Mouse (Mus musculus) lung, postnatal 0 days (tissue): Measurements from ENCODE around the gene Ddx58. TPM values are rescaled to one million over a fixed set of nuclear protein-coding genes. Genes with fewer than 3 reads are reported as not detected.
A peak's percentile ranks its signal among the peaks of the same experiment; 100 is the strongest.

Experiments used
- ATAC-seq: fragments of 200-750 bp; cut with Nextera tagmentation; 2 replicates; pipeline ENCODE4 v1.8.0; 2017; ENCODE audit warnings: moderate library complexity
- DNase-seq: peaks from one replicate; pipeline ENCODE4 v3.0.0-alpha.2; 2016; ENCODE audit warnings: low spot score
- H3K27ac ChIP-seq: fragments of 300-500 bp; sonication (generic); 2 replicates; pipeline ENCODE4 v1.5.1; 2014; ENCODE audit warnings: antibody characterized with exemption, mild to moderate bottlenecking, low read length, mixed read lengths
- H3K27me3 ChIP-seq: fragments of 300-500 bp; sonication (generic); replicated peaks from 2 replicates; pipeline ENCODE4 v1.6.1; 2014; ENCODE audit warnings: low read length, mixed read lengths; ENCODE audit not compliant: insufficient read depth
- H3K36me3 ChIP-seq: fragments of 300-500 bp; sonication (generic); 2 replicates; pipeline ENCODE4 v1.6.1; 2014; ENCODE audit warnings: low read length, mixed read lengths; ENCODE audit not compliant: insufficient read depth
- H3K4me1 ChIP-seq: fragments of 300-500 bp; sonication (generic); 2 replicates; pipeline ENCODE4 v1.6.1; 2014; ENCODE audit warnings: antibody characterized with exemption, low read depth, low read length, mixed read lengths; ENCODE audit not compliant: insufficient read depth
- H3K4me2 ChIP-seq: fragments of 300-500 bp; sonication (generic); replicated peaks from 2 replicates; pipeline ENCODE4 v1.6.1; 2014; ENCODE audit warnings: low read depth, mild to moderate bottlenecking, low read length, moderate library complexity, mixed read lengths
- H3K4me3 ChIP-seq: fragments of 300-500 bp; sonication (generic); 2 replicates; pipeline ENCODE4 v1.5.1; 2014; ENCODE audit warnings: low read depth, low read length
- H3K9ac ChIP-seq: fragments of 300-500 bp; sonication (generic); replicated peaks from 2 replicates; pipeline ENCODE4 v1.6.1; 2014; ENCODE audit warnings: low read depth, mild to moderate bottlenecking
- H3K9me3 ChIP-seq: fragments of 300-500 bp; sonication (generic); 2 replicates; pipeline ENCODE4 v1.6.1; 2016; ENCODE audit warnings: low read length, mixed read lengths
- CTCF ChIP-seq: IDR thresholded peaks from 2 replicates; pipeline ENCODE4 v1.5.1; 2016; ENCODE audit warnings: antibody characterized with exemption, mild to moderate bottlenecking
- EP300 ChIP-seq: IDR thresholded peaks from 2 replicates; pipeline ENCODE4 v1.6.1; 2016; ENCODE audit warnings: antibody characterized with exemption, mild to moderate bottlenecking, control low read depth
- WGBS: fragments of 180-500 bp; shearing (Covaris S2); extraction: QIAGEN DNeasy Blood & Tissue Kit; methylation state at CpG from one replicate; pipeline ENCODE4 v1.1.7; 2014; 5-methylcytosine and 5-hydroxymethylcytosine counted together
- polyA plus RNA-seq: library from polyadenylated mRNA; unstranded; fragments of >200 nt; fragmentation: Nextera tagmentation; extraction: Ambion mirVana; gene quantifications from 2 replicates; pipeline ENCODE4 v1.2.1, GENCODE M21; 2015

Gene Ddx58
- polyA plus RNA-seq, 1 experiment from 2014 or later = 15.3 TPM

DNA sequence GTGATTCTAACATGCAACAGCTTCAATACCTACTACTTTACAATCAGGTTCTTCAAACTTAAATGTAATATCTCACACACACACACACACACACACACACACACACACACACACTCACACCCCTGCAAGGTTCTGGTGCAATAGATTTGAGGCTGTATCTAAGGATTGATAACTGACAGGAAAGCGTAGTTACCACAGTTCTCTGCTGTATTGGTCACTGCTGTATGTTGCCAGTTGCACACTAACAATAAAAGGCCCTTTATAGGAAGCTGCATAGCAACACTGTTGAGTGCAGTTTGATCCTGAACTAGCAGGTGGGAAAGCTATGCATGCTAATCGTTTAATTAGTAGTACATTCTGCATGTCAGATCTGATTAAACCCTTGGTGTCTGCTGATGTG lies 44.3 kb downstream of the Ddx58 start:
- Histone ChIP-seq H3K4me1 (no peaks in the 10 kb centered on the region), H3K27ac (no peak overlapping the region), H3K36me3 (peaks cover 24% of the 10 kb centered on the region), H3K9me3 (no peaks in the 10 kb centered on the region), H3K27me3 (no peaks in the 10 kb centered on the region), H3K4me2 (no peak overlapping the region), H3K9ac (no peak overlapping the region), H3K4me3 (no peak overlapping the region)
- 92% methylated on average over 2 of the region's 2 CpGs for WGBS
- ATAC-seq (no peak), DNase-seq (no peak)
- TF ChIP-seq CTCF = no peak
- TF ChIP-seq EP300 = no peak

DNA sequence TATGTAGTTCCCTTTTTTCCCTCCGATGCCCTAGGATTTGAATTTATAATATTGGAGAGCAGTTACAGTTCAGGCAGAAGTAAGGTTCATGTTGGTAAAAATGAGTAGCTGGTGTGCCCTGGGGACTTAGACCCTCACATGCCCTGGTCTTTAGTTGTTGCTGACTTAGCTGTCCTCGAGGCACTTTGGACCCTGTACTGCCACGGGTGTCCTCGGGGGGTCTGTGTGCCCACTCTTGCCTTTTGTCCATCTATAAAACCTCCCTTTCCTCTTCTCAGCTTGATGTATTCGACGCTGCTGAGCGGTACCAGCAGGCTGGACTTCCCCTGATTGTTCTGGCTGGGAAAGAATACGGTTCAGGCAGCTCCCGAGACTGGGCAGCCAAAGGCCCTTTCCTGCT lies 46.2 kb downstream of the Ddx58 start:
- ATAC-seq = no peak
- 80% methylated on average over 9 of the region's 9 CpGs for WGBS
- peaks cover 35% of the 10 kb centered on the region for H3K36me3 ChIP-seq

DNA sequence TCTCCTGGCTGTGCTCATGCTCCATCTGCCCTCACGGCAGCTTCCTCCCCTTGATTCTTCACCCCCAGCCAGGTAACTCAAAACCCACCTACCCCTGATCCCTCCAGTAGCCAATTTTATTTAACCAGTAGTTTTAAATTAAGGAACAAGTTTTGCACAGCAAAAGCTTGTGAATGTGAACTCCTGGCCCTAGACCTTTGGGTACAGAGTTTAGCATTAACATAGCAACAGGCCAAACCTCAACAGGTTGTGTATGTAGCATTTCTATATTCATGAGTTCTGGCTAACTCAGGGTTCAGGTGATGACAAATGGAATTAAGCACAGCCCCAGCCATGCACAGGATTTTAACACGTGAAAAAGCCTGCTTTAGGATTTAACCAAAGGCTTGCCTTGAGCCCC lies 47.4 kb downstream of the Ddx58 start:
- peaks cover 39% of the 10 kb centered on the region for H3K36me3 ChIP-seq
- no peak overlapping the region for H3K9ac ChIP-seq
- ATAC-seq (no peak), DNase-seq (no peak)
- no peak overlapping the region for H3K4me2 ChIP-seq
- no peak overlapping the region for H3K4me3 ChIP-seq
- no peaks in the 10 kb centered on the region for H3K9me3 ChIP-seq
- no peak overlapping the region for H3K27ac ChIP-seq
- TF ChIP-seq EP300 (no peak), CTCF (no peak)
- WGBS = 85% methylated on average over 2 of the region's 2 CpGs
- H3K27me3 ChIP-seq = no peaks in the 10 kb centered on the region
- H3K4me1 ChIP-seq = no peaks in the 10 kb centered on the region

More for the DNA sequence above, 46.2 kb downstream of the Ddx58 start:
- H3K27ac ChIP-seq = no peak overlapping the region
- no peak overlapping the region for H3K4me3 ChIP-seq
- no peak overlapping the region for H3K4me2 ChIP-seq
- no peaks in the 10 kb centered on the region for H3K9me3 ChIP-seq
- H3K27me3 ChIP-seq = no peaks in the 10 kb centered on the region
- H3K4me1 ChIP-seq = no peaks in the 10 kb centered on the region
- H3K9ac ChIP-seq = no peak overlapping the region
- no peak for DNase-seq
- TF ChIP-seq CTCF (no peak), EP300 (no peak)

DNA sequence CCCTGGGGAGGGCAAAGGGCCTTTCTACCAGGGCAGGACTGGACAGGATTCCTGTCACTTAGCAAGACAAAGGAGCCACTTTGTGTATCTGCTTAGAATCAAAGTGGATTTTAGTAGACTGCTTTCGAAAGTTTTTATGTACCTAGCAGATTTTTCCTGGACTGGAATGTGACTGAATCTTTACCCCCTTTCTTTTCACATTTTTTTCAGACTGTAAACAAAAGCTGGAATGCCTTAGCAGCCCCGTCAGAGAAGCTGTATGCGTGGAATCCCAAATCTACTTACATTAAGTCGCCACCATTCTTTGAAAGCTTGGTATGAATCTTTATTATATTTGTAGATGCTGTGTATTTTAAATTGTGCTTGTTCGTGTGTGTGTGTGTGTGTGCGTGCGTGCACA lies 51.7 kb downstream of the Ddx58 start:
- DNase-seq (no peak), ATAC-seq (peak; percentile 28; the same call in 1 of the 2 replicates)
- peaks cover 47% of the 10 kb centered on the region for H3K36me3 ChIP-seq
- no peak overlapping the region for H3K4me3 ChIP-seq
- TF ChIP-seq CTCF = no peak
- TF ChIP-seq EP300 = peak; percentile 61
- H3K4me2 ChIP-seq = no peak overlapping the region
- no peaks in the 10 kb centered on the region for H3K27me3 ChIP-seq
- H3K9ac ChIP-seq = no peak overlapping the region
- WGBS = 68% methylated on average over 7 of the region's 7 CpGs
- H3K4me1 ChIP-seq = no peaks in the 10 kb centered on the region
- no peaks in the 10 kb centered on the region for H3K9me3 ChIP-seq
- no peak overlapping the region for H3K27ac ChIP-seq

DNA sequence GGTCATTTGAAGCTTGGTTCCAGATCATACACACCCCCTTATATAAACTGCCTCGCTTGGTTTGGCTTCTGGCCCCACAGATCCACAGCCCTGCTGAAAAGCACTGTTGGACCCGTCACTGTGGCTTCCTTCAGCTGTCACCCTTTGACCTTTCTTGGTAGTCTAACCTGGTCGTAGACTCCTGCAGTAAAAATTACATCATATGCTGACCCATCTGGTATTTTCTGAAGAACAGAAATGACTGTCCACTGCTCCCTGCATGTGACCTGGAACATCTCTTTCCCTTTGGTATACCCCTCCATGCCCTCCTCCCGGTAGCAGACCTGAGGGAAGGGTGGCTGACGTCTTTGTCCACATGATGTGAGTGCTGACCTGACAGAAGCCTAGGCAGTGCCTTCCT lies 55.2 kb downstream of the Ddx58 start:
- WGBS = 85% methylated on average over 5 of the region's 5 CpGs
- H3K4me3 ChIP-seq = no peak overlapping the region
- no peak for TF ChIP-seq EP300
- no peak for TF ChIP-seq CTCF
- H3K9me3 ChIP-seq = no peaks in the 10 kb centered on the region
- no peak overlapping the region for H3K4me2 ChIP-seq
- H3K36me3 ChIP-seq = peaks cover 47% of the 10 kb centered on the region
- H3K4me1 ChIP-seq = no peaks in the 10 kb centered on the region
- H3K9ac ChIP-seq = no peak overlapping the region
- no peak for DNase-seq
- H3K27me3 ChIP-seq = no peaks in the 10 kb centered on the region
- H3K27ac ChIP-seq = no peak overlapping the region
- no peak for ATAC-seq

DNA sequence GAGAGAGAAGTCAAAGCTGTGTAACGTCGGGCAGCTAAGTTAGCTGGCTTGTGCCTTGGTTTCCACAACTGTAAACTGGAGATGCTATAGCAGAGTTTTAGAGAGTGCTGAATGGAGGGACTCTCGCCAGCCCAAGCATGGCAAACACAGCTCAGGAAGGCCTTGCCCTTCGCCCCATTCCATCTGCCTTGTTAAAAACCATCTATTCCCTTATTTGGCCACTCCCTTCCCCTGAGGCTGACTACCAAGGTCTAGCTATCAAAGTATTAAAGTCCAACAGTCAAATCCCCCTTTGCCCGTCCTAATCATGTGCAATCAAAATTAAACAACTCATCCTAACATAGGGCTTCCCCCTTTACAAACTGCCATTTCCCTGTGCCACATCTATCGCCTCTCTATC lies 55.8 kb downstream of the Ddx58 start:
- ATAC-seq (no peak), DNase-seq (no peak)
- Histone ChIP-seq H3K4me2 (no peak overlapping the region), H3K27ac (no peak overlapping the region), H3K4me1 (no peaks in the 10 kb centered on the region), H3K4me3 (no peak overlapping the region), H3K27me3 (no peaks in the 10 kb centered on the region), H3K9ac (no peak overlapping the region), H3K9me3 (no peaks in the 10 kb centered on the region), H3K36me3 (peaks cover 41% of the 10 kb centered on the region)
- TF ChIP-seq CTCF (no peak), EP300 (no peak)
- 95% methylated on average over 6 of the region's 6 CpGs for WGBS
